Mouse (Mus musculus) ES-CJ7 (cell line): Measurements from ENCODE around the gene Atxn3.

Experiments
- DNase-seq: peaks from one replicate; pipeline ENCODE4 v3.0.0; 2011; ENCODE audit warnings: low read depth, low spot score

Atxn3 gene

DNA sequence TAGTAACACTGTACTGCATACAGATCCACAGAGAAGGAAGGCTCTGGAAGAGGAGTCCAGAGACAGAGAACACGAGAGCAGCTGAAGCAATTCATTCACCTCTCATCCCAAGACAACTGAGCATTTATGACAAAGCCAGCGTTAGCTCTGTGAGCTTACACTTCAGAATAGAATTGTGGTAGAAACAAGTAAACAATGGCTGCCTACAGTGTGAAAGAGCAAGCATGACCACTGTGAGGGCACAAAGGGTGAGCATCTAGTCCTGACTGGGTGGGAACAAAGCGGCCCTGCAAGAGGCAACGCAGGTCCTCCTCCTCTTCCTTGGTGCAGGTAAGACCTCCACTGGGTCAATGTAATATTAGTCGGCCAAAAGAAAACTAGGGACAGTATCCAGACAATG is 67.0 kb downstream of the Atxn3 start:
- DNase-seq = no peak

DNA sequence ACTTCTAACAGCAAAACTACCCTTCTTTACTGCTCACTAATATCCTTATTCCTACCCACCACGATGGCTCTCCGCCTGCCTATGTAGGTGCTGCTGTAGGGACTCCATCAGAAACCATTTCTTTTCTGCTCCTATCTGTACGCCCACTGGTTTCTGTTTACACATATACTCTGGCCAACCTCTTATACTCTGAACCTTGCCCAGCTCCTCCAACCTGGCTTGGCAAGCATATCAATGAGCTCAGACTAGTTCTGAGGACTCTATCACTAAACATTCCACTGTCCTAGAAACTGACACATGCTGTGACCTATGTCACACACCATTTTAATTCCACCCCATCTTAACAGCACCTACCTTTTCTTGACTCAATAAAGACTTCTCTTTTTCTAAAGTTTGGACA is 68.7 kb downstream of the Atxn3 start:
- DNase-seq = no peak

DNA sequence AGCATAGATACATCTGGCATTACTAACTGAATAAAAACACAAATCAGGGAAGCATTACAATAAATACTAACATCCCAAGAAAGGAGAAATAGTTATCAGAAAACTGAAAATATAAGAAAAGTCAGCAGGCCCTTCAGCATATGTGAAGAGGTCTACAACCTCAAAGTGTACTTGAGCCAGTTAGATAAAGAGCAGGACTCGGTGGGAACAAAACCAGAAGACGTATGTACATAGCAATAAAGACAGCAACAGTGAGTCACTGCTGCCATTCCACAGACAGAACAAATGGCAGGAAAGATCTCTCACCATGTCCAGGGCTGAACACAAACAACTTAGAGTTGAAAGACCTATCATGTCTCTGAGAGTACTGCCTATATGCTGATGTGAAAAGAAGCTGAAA is 69.7 kb downstream of the Atxn3 start:
- no peak for DNase-seq

DNA sequence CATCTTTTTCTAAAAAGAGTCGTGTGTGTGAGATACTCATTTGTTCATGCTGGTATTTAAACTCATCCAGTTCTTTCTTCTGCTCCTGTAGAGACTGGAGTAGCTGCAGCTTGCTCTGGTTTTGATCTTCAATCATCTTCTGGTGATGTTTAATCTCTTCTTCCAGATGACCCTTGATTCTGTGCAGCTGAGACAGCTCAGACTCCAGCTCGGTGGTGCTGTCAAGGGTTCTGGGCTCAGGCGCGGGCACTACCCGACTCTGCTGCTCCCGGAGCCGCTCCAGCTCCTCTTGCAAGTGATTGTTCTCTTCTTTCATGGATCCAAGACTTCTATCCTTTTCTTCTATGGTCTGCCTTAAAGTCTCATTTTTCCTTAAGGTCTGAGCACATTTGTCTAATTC is 73.1 kb downstream of the Atxn3 start:
- no peak for DNase-seq

DNA sequence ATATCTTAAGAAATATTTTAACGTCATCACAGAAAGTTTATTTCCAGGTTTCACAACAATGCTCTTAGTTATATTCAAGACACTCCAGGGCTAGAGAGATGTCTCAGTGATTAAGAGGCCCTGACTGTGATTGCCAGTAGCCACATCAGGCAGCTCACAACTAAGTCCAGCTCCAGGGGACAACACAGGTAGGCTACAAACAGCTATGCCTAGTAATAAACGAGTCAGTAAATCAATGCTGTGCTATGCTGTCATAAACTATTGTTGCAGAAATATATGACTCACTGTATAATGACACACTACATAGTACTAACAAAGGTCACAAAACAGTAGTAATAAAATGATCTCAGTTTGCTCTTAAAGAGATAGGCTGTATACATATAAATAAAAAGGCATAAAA is 81.7 kb downstream of the Atxn3 start:
- no peak for DNase-seq

DNA sequence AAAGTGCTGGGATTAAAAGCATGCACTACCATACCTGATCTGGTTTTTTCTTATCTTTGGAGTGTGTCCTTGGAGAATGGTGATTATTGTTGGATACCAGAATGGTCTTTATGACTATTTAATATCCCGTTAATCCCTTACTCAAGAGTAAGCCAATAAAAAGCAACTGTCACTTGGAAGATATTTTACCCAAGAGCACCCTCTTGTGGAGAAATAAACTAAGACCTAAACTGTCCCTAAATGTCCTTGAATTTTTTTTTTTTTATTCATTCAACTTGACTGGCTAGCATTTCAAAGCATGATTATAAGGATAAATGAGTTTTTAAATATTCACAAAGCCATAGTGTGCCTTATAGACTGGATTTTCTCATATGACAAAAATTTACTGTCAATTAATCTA is 82.9 kb downstream of the Atxn3 start:
- peak; percentile 26 for DNase-seq
